Mouse (Mus musculus) small intestine, adult 2 months (tissue): Measurements from ENCODE around the gene Manbal.

Experiments
- CTCF ChIP-seq: fragments of 200-500 bp; IDR thresholded peaks from 2 replicates; pipeline ENCODE4 v1.5.1; 2012; ENCODE audit warnings: low read depth, mild to moderate bottlenecking, control low read depth, inconsistent platforms, low read length, moderate library complexity, mixed read lengths; ENCODE audit not compliant: insufficient replicate concordance, insufficient read length; ENCODE audit errors: extremely low read depth
- POLR2A ChIP-seq: fragments of 200-500 bp; IDR thresholded peaks from 2 replicates; pipeline ENCODE4 v1.6.1; 2012; ENCODE audit warnings: low read depth, mild to moderate bottlenecking, control low read depth, inconsistent platforms, low read length, moderate library complexity

DNA sequence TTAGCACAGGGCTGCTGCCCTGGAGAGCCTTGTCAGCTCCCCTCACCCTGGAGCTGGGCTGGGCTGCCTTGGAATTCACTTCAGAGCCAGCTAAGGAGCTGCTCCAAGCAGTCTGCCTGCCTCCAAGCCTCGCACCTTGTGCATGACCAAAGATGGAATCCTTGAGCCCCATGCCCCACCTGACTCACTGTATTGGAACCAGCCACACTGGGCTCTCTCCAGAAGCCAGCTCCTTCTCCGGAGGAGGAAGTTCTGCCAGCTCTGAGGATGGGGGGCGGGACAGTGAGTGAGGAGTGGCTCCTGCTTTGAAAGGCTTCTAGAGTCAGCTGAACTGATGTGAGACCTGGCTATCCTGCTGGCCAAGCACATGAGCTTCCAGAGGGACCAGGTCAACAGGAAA lies 6.3 kb downstream of the Manbal start:
- TF ChIP-seq POLR2A (no peak), CTCF (no peak)
